Mouse (Mus musculus) mesoderm, embryonic 11.5 days (tissue): ENCODE results near the gene H3f3a.
A peak's percentile ranks its signal among the peaks of the same experiment; 100 is the strongest.

Experiments used
- DNase-seq: peaks from one replicate; pipeline ENCODE4 v3.0.0-alpha.2; 2012; ENCODE audit warnings: low read depth, low spot score

Gene H3f3a

GRCm38 (mm10) chr1:180822276-180822675 lies 8.5 kb upstream of the H3f3a start:
- no peak for DNase-seq

DNA sequence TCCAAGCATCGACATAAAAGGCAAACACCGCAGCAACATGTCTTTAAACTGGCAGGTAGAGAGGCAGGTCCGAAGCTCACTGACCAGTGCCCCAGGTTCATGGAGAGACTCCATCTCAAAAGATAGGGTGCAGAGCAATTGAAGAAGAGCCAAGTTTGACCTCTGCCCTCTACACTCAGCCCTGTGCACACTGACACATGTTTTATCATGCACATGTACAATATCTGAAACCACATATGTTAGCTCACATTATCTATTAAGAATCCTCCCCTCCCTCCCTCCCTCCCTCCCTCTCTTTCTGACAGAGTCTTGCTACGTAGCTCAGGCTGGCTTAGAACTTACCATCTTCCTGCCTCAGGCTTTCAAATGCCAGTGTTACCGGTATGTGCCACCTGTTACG lies 7.4 kb upstream of the H3f3a start:
- no peak for DNase-seq

DNA sequence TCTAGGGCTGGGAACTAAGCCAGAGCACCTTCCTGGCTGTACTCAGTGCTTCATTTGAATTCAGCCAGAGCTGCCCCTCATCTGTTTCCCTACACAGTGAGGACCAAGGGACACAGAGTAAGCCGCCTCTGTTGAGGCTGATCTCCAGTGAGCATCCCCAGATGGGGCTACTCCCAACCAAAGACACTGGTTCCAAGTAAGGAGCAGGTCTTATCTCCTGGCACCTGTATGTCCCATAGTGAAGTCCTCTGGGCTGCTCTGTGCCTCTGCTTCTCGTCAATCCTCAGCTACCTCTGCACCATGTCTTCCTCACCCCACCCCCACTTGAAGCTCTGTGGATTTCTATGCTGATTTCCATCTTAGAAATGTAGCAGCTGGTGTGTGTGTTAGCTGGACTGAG lies 4.3 kb upstream of the H3f3a start:
- DNase-seq, result no peak

- DNase-seq, result no peak
Measured at GRCm38 (mm10) chr1:180815371-180816024, 1.8 kb upstream of the H3f3a start.

DNA sequence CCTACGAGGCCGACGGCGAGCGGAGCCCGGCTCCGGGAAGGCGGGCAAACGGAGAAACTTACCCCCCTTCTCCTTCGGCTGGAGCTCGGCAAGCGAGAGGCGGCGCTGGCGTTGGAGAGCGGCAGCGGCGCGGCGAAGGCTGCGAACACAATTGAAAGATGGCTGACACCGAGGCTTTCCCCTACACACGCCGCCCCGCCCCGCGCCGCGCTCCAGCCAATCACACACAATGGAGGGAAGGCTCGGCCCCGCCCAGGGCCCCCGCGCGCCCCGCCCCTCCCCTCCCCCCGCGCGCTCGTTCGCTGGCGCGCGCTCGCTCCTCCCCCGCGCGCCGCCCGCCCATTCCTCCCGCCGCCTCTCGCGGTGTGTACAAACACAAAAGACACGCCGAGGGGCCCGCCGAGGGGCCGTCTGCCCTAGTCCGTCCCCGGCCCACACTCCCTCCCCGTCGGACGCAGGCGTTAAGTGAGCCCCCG lies 296 bp downstream of the H3f3a start:
- DNase-seq, result peak; percentile 92

DNA sequence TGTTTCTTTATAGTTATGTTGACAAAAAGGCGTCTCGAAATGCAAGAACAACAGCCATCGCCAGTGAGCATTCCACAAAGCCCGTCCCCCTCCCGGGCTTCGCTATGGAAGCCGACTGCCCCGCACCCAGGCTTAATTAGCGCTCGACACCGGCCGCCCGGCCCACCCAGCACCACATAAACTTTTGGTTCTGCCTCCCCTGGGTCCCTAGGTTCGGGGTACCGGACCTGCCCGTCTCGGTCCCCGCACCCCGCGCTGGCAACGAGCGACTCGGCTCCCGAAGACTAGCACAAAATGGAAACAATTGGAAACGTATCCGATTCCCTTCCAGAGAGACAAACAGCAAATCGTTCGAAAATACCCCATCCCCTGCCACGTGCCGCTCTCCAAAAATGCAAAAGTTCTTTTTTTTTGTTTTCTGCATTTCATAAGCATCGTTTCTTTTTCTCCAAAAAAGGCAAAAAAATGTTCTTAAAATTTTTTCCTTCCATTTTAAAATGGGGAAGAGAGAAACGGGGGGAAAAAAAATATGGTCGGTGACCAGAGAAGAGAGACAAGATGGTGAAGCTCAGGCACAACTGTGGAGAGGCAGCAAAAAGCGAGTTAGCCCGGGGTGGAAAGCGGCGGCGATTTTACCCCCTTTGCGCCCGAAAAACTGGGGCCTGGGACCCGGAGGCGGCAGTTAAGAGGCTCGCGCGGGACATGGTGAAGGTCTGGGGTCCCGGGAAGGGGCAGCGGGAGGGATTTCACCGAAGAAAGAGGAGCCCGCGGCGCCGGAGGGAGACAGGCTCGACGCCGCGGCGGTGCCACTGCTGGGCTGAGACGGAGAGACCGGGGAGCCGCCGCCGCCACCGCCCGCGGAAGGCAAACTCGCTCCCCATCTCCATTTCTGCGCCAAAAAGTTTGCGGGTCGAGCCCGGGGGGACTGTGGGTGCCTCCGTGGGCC lies 1.0 kb downstream of the H3f3a start:
- DNase-seq, result peak; percentile 66

DNA sequence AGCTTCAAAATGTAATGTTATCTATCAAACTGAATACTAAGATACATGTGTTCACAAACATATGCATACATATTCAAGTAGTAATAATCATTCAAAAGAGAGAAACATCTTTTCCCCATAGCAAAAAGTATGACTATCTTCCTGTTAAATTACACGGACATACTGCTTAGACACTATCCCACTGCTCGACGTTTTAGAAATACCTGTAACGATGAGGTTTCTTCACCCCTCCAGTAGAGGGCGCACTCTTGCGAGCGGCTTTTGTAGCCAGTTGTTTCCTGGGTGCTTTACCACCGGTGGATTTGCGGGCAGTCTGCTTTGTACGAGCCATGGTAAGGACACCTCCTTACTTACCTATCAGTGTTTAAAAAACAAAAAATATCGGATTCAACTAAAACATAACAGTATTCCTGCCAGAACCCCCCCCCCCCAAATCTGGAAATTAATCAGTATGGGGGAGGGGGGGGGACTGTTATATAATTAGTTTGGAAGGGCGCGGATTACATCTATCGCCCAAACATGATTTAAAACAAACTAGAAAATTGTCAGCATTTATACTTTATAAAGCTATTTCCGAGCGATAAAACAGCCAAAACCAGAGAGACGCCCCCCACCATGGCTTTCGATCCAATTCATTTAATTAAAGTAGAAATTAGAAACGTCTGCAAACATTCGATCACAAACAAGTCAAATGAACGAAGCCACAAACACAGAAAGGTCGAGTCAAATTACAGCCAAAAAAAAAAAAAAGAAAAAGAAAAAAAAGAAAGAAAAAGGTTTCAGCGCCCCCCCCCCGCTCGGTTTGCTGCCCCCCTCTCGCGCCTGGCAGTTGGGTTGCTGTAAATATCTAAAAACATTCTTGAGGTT lies 1.9 kb downstream of the H3f3a start:
- no peak for DNase-seq

GRCm38 (mm10) chr1:180810976-180811375 lies 2.8 kb downstream of the H3f3a start:
- no peak for DNase-seq

GRCm38 (mm10) chr1:180808831-180809230 lies 4.9 kb downstream of the H3f3a start:
- DNase-seq, result no peak

- DNase-seq, result no peak
Measured at GRCm38 (mm10) chr1:180803881-180804280, 9.9 kb downstream of the H3f3a start.

DNA sequence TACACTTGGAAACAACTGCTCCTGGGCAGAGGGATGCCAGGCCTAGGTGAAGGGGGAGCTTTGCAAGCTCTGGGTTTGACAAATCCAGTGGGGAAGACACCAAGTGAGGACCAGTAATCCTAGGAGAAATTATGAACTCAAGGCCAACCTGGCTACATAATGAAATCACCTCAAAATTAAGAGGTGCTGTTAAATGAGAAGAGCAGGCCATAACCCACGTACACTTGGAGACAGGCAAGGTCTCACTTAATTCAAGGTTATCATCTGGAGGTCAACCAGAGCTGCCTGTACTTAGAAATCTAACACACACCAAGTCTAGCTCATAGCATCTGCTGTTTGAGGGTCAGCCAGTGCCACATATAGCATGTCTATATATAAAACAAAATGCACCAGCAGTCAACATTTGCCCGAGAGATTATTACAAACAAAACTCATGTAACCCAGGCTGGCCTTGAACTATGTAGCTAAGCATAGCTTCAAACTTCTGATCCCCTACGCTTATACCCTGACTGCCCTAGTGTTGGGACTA lies 12.2 kb downstream of the H3f3a start:
- DNase-seq, result no peak

DNA sequence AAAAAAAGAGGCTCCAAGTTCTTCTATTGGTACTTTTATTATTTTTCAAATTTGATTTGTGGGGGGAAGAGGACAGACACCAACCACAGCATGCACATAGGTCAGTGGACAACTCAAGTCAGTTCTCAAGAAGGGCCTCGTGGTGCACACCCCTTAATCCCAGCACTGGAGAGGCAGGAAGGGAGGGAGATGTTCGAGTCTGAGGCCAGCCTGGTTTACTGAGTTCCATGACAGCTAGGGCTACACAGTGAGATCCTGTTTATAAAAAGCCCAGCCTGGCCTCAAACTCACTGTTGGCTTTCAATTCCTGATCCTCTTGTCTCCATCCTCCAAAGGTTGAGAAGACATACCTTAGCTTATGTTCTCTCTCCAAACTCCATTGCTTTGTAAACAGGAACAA lies 12.9 kb downstream of the H3f3a start:
- DNase-seq, result no peak

GRCm38 (mm10) chr1:180800022-180800421 lies 13.7 kb downstream of the H3f3a start:
- no peak for DNase-seq

GRCm38 (mm10) chr1:180799253-180799652 lies 14.5 kb downstream of the H3f3a start:
- DNase-seq, result no peak

- no peak for DNase-seq
Measured at GRCm38 (mm10) chr1:180798660-180799059, 15.1 kb downstream of the H3f3a start.

- peak; percentile 66 for DNase-seq
Measured at GRCm38 (mm10) chr1:180794170-180794569, 19.6 kb downstream of the H3f3a start.

- DNase-seq, result no peak
Measured at GRCm38 (mm10) chr1:180793445-180794117, 20.2 kb downstream of the H3f3a start.

GRCm38 (mm10) chr1:180792814-180793213 lies 20.9 kb downstream of the H3f3a start:
- DNase-seq, result no peak

DNA sequence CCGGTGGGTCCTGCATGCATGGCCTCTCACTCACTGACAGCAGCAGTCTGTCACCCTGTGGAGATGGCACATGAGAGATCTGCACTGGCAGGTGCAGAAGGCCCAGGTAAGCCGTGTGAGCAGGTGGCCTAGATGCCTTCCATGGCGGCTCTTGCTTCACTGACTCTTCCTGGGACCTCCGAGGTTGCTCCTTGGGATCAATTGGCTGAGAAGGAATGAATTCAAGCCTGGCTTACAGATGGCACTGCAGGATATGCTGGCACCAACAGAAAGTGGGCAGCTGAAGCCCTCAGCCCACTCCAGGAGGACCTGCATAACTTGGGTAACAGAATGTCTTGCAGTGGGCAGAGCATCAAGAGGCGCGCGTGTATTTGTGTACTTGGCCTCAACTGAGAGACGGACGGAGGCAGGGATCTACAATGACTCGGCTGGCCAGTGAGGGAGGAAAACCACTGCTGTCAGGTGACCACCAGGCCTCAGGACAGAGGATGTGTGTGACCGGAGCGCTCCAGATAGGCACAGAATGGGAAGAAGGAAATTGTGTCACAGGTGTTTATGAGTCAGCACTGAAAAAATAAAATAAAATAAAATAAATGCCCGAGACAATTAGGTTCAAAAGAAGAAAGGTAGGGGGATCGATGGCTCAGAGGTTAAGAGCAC lies 21.8 kb downstream of the H3f3a start:
- DNase-seq, result no peak

DNA sequence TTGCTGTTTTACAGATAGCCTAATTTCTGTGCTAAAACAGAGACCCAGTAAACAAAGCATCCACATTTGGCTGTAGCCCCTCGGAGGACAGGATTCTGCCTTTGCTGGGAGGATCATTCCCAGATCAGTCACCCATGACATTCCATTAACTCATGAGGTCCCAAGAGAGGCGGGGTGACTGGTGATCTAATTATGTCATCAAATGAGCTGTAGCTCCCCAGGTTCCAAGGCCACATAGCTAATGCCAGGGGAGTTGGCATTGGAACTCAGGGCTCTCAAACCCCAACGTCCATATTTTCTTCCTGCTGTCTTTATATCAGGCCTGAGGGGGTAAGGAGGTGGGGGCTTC lies 30.2 kb downstream of the H3f3a start:
- no peak for DNase-seq
